Mouse (Mus musculus) olfactory bulb, adult 2 months (tissue): ENCODE data around the gene Mpc2. TPM values are rescaled to one million over a fixed set of nuclear protein-coding genes. Genes with fewer than 3 reads are reported as not detected.

ENCODE experiments used
- H3K27ac ChIP-seq: fragments of 200-500 bp; 2 replicates; pipeline ENCODE4 v1.5.1; 2012; ENCODE audit warnings: low read depth, low read length; ENCODE audit not compliant: insufficient read depth
- H3K4me1 ChIP-seq: fragments of 200-500 bp; 2 replicates; pipeline ENCODE4 v1.6.1; 2012; ENCODE audit warnings: low read length; ENCODE audit not compliant: control insufficient read depth, insufficient read depth
- H3K4me3 ChIP-seq: fragments of 200-500 bp; 2 replicates; pipeline ENCODE4 v1.5.1; 2012; ENCODE audit warnings: mild to moderate bottlenecking, low read depth, low read length, moderate library complexity; ENCODE audit not compliant: insufficient read depth
- CTCF ChIP-seq: fragments of 200-500 bp; IDR thresholded peaks from 2 replicates; pipeline ENCODE4 v1.5.1; 2012; ENCODE audit warnings: low read depth, mild to moderate bottlenecking, low read length, moderate library complexity; ENCODE audit not compliant: insufficient read depth
- POLR2A ChIP-seq: fragments of 200-500 bp; IDR thresholded peaks from 2 replicates; pipeline ENCODE4 v1.6.1; 2012; ENCODE audit warnings: mild to moderate bottlenecking, low read depth, low read length, moderate library complexity; ENCODE audit not compliant: insufficient read depth
- WGBS: fragments of 180-500 bp; shearing (Covaris S2); methylation state at CpG from one replicate; pipeline ENCODE4 v1.1.7; 2018; 5-methylcytosine and 5-hydroxymethylcytosine counted together
- polyA plus RNA-seq: library from polyadenylated mRNA; stranded (reverse); fragments of >200 nt; gene quantifications from 2 replicates; pipeline ENCODE4 v1.2.4, GENCODE M21; 2012; ENCODE audit warnings: low replicate concordance; ENCODE audit not compliant: missing spikeins, insufficient read depth, insufficient read length

The Mpc2 gene
- polyA plus RNA-seq, 1 experiment: not detected

GRCm38 (mm10) chr1:165489197-165489596 lies 28.8 kb downstream of the Mpc2 start:
- 93% methylated on average over 4 of the region's 4 CpGs for WGBS
- no peak overlapping the region for H3K27ac ChIP-seq
- TF ChIP-seq CTCF (no peak), POLR2A (no peak)
- no peak overlapping the region for H3K4me3 ChIP-seq
- no peaks in the 10 kb centered on the region for H3K4me1 ChIP-seq

- Histone ChIP-seq H3K27ac (no peak overlapping the region), H3K4me1 (no peaks in the 10 kb centered on the region), H3K4me3 (no peak overlapping the region)
- 35% methylated on average over 3 of the region's 3 CpGs for WGBS
- TF ChIP-seq CTCF (no peak), POLR2A (no peak)
These were observed 38.4 kb downstream of the Mpc2 start for GRCm38 (mm10) chr1:165498856-165499255.

- no peak overlapping the region for H3K4me3 ChIP-seq
- H3K27ac ChIP-seq: no peak overlapping the region
- no peak for TF ChIP-seq POLR2A
- TF ChIP-seq CTCF: no peak
- no peaks in the 10 kb centered on the region for H3K4me1 ChIP-seq
- WGBS: 63% methylated on average over 10 of the region's 10 CpGs
These were observed 43.0 kb downstream of the Mpc2 start for GRCm38 (mm10) chr1:165503307-165504024.

- no peak overlapping the region for H3K27ac ChIP-seq
- WGBS: 92% methylated on average over 6 of the region's 6 CpGs
- TF ChIP-seq CTCF (no peak), POLR2A (no peak)
- no peaks in the 10 kb centered on the region for H3K4me1 ChIP-seq
- no peak overlapping the region for H3K4me3 ChIP-seq
These were observed 45.9 kb downstream of the Mpc2 start for GRCm38 (mm10) chr1:165506303-165506702.

- WGBS: 88% methylated on average over 6 of the region's 6 CpGs
- Histone ChIP-seq H3K4me3 (no peak overlapping the region), H3K4me1 (no peaks in the 10 kb centered on the region), H3K27ac (no peak overlapping the region)
- no peak for TF ChIP-seq POLR2A
- TF ChIP-seq CTCF: no peak
These were observed 49.7 kb downstream of the Mpc2 start for GRCm38 (mm10) chr1:165510161-165510560.

GRCm38 (mm10) chr1:165520716-165521115 lies 60.3 kb downstream of the Mpc2 start:
- Histone ChIP-seq H3K27ac (no peak overlapping the region), H3K4me1 (no peaks in the 10 kb centered on the region), H3K4me3 (no peak overlapping the region)
- TF ChIP-seq CTCF (no peak), POLR2A (no peak)
- WGBS: 92% methylated on average over 7 of the region's 7 CpGs

Other genes with a start within 250 kb of the Mpc2 start
- gene Tiprl, start 223.6 kb upstream of the Mpc2 start, polyA plus RNA-seq: not detected in 2 replicates
- not detected in 2 replicates for gene Gpr161, start 164.8 kb upstream of the Mpc2 start, polyA plus RNA-seq
- gene Dcaf6, start 162 bp upstream of the Mpc2 start, polyA plus RNA-seq: not detected in 2 replicates
- gene Adcy10, start 24.5 kb downstream of the Mpc2 start, polyA plus RNA-seq: not detected in 2 replicates
- not detected in 2 replicates for gene Mpzl1, start 173.9 kb downstream of the Mpc2 start, polyA plus RNA-seq
- 138 and 395 TPM in 2 replicates for gene Rcsd1, start 249.1 kb downstream of the Mpc2 start, polyA plus RNA-seq